Mouse (Mus musculus) C2C12 (cell line): ENCODE measurements at regions not wholly inside any gene's neighbourhood (a gene's known extent, or its start where the extent isn't known, plus 50 kb on each side); places are given as distances from the start of the nearest gene placed in this dataset.

Source experiments
- H3K27me3 ChIP-seq: one replicate; pipeline ENCODE4 v1.6.1; 2011; ENCODE audit not compliant: control insufficient read depth, insufficient read depth, insufficient read length
- H3K36me3 ChIP-seq: one replicate; pipeline ENCODE4 v1.6.1; 2011; ENCODE audit not compliant: control insufficient read depth, insufficient read depth
- H3K4me3 ChIP-seq: one replicate; pipeline ENCODE4 v1.5.1; 2011; ENCODE audit warnings: mild to moderate bottlenecking, control low read depth; ENCODE audit not compliant: poor library complexity, insufficient read depth, severe bottlenecking
- H3K79me2 ChIP-seq: one replicate; pipeline ENCODE4 v1.6.1; 2011; ENCODE audit not compliant: control insufficient read depth, insufficient read depth
- H3K79me3 ChIP-seq: one replicate; pipeline ENCODE4 v1.6.1; 2011; ENCODE audit warnings: low read depth, control low read depth
- H3ac ChIP-seq: one replicate; pipeline ENCODE3; 2011; ENCODE audit warnings: low read depth; ENCODE audit not compliant: control insufficient read depth, insufficient read length
- CEBPB ChIP-seq: IDR thresholded peaks from one replicate; pipeline ENCODE4 v1.6.1; 2011; ENCODE audit warnings: low read depth, mild to moderate bottlenecking, control low read depth, moderate library complexity
- CTCF ChIP-seq: IDR thresholded peaks from one replicate; pipeline ENCODE4 v1.5.1; 2011; ENCODE audit not compliant: control insufficient read depth, insufficient read depth, insufficient read length
- FOSL1 ChIP-seq: IDR thresholded peaks from one replicate; pipeline ENCODE4 v1.8.0; 2011; ENCODE audit warnings: mild to moderate bottlenecking, low read length; ENCODE audit not compliant: poor library complexity, insufficient read depth, severe bottlenecking
- MAX ChIP-seq: IDR thresholded peaks from one replicate; pipeline ENCODE4 v1.6.1; 2011; ENCODE audit warnings: mild to moderate bottlenecking, control low read depth
- MYOD1 ChIP-seq: IDR thresholded peaks from one replicate; pipeline ENCODE4 v1.6.1; 2011; ENCODE audit warnings: low read depth; ENCODE audit not compliant: control insufficient read depth, insufficient read length
- MYOG ChIP-seq: IDR thresholded peaks from one replicate; pipeline ENCODE4 v1.6.1; 2011; ENCODE audit not compliant: control insufficient read depth, insufficient read length; ENCODE audit errors: extremely low read depth
- USF1 ChIP-seq: IDR thresholded peaks from one replicate; pipeline ENCODE4 v1.6.1; 2011; ENCODE audit warnings: low read depth, mild to moderate bottlenecking, control low read depth, moderate library complexity

- no peak for TF ChIP-seq MYOG
- TF ChIP-seq FOSL1: no peak
- TF ChIP-seq MAX: no peak
- TF ChIP-seq CEBPB: no peak
- TF ChIP-seq USF1: no peak
- TF ChIP-seq MYOD1: no peak
- no peak for TF ChIP-seq CTCF
- Histone ChIP-seq H3K36me3 (no peaks in the 10 kb centered on the region), H3K79me2 (no peaks in the 10 kb centered on the region), H3K79me3 (no peaks in the 10 kb centered on the region), H3K4me3 (no peak overlapping the region), H3K27me3 (no peaks in the 10 kb centered on the region), H3ac (no peak overlapping the region)
Observed at GRCm38 (mm10) chr6:51761506-51761905, 237.8 kb downstream of the Snx10 start.

DNA sequence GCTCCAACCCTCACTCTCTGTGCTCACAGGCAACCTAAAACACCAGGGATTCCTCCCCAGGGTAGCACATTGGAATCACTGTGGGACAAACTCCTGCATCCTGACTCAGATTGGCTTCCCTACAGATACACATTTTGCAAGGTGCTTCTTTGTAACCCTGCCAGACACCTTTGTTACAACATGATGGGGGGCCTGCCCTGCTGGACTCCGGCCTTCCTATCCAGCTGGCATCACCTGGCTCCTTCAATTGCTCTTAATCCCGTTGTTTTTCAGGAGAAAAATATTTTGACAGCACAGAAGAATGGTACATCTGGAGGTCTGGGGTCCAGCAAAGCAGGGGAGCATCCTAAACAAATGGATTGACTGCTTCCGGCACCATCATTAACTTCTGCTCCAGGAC, 242.8 kb downstream of the Snx10 start:
- no peaks in the 10 kb centered on the region for H3K79me2 ChIP-seq
- no peaks in the 10 kb centered on the region for H3K27me3 ChIP-seq
- H3K4me3 ChIP-seq: no peak overlapping the region
- H3K36me3 ChIP-seq: no peaks in the 10 kb centered on the region
- H3ac ChIP-seq: no peak overlapping the region
- TF ChIP-seq MAX: no peak
- no peak for TF ChIP-seq MYOG
- TF ChIP-seq MYOD1: no peak
- TF ChIP-seq CTCF: no peak
- no peak for TF ChIP-seq USF1
- TF ChIP-seq CEBPB: no peak
- TF ChIP-seq FOSL1: no peak
- no peaks in the 10 kb centered on the region for H3K79me3 ChIP-seq

GRCm38 (mm10) chr6:51767582-51768341, 244.1 kb downstream of the Snx10 start:
- no peak overlapping the region for H3K4me3 ChIP-seq
- H3K79me3 ChIP-seq: no peaks in the 10 kb centered on the region
- no peaks in the 10 kb centered on the region for H3K27me3 ChIP-seq
- H3K36me3 ChIP-seq: no peaks in the 10 kb centered on the region
- TF ChIP-seq MAX: no peak
- no peak for TF ChIP-seq MYOG
- no peak for TF ChIP-seq CTCF
- no peak for TF ChIP-seq FOSL1
- no peak for TF ChIP-seq USF1
- no peak for TF ChIP-seq CEBPB
- TF ChIP-seq MYOD1: no peak
- no peaks in the 10 kb centered on the region for H3K79me2 ChIP-seq
- H3ac ChIP-seq: no peak overlapping the region

DNA sequence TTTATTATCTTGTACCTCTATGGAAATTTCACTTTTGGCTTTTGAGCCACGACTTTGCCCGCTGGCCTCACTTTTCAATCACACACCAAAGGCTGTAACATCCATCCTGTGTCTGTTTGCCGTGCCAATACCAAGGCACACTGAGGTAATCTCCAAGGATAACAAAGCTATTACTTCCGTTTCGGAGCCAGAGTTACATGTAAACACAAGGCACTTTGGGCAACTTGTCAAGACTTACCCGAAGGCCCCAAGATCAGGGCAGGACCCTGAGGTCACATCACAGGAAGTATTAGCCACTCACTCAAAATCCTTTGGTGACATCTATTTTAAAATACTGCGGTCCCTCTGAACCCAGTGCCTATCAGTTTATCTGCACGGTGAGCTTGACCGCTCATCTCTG, 241.3 kb downstream of the Skap2 start:
- Histone ChIP-seq H3ac (no peak overlapping the region), H3K36me3 (no peaks in the 10 kb centered on the region), H3K27me3 (no peaks in the 10 kb centered on the region), H3K79me2 (no peaks in the 10 kb centered on the region), H3K4me3 (no peak overlapping the region), H3K79me3 (no peaks in the 10 kb centered on the region)
- no peak for TF ChIP-seq CEBPB
- no peak for TF ChIP-seq MYOG
- TF ChIP-seq USF1: no peak
- TF ChIP-seq CTCF: no peak
- no peak for TF ChIP-seq MAX
- TF ChIP-seq FOSL1: no peak
- TF ChIP-seq MYOD1: no peak

- TF ChIP-seq MYOD1 (no peak), USF1 (no peak), CTCF (no peak), MAX (no peak), FOSL1 (no peak), MYOG (no peak), CEBPB (no peak)
- Histone ChIP-seq H3K4me3 (no peak overlapping the region), H3K27me3 (no peaks in the 10 kb centered on the region), H3K79me2 (no peaks in the 10 kb centered on the region), H3K36me3 (no peaks in the 10 kb centered on the region), H3ac (no peak overlapping the region), H3K79me3 (no peaks in the 10 kb centered on the region)
Observed at GRCm38 (mm10) chr6:51771424-51771823, 240.9 kb downstream of the Skap2 start.

GRCm38 (mm10) chr6:51774771-51775170, 237.6 kb downstream of the Skap2 start:
- Histone ChIP-seq H3K79me3 (no peaks in the 10 kb centered on the region), H3K27me3 (peaks cover 9% of the 10 kb centered on the region), H3ac (no peak overlapping the region), H3K4me3 (no peak overlapping the region), H3K79me2 (no peaks in the 10 kb centered on the region), H3K36me3 (no peaks in the 10 kb centered on the region)
- TF ChIP-seq MYOD1 (no peak), CEBPB (no peak), CTCF (no peak), FOSL1 (no peak), USF1 (no peak), MYOG (no peak), MAX (no peak)
